Mouse (Mus musculus) forebrain, postnatal 0 days (tissue): ENCODE measurements around the gene Rhbdl1. TPM values are rescaled to one million over a fixed set of nuclear protein-coding genes. Genes with fewer than 3 reads are reported as not detected.

Experiments used
- ATAC-seq: fragments of 200-750 bp; cut with Nextera tagmentation; 2 replicates; pipeline ENCODE4 v1.8.0; 2017; ENCODE audit warnings: mild to moderate bottlenecking, moderate library complexity
- DNase-seq: peaks from one replicate; pipeline ENCODE4 v3.0.0-alpha.2; 2015
- H3K27ac ChIP-seq: fragments of 300-500 bp; sonication (generic); 2 replicates; pipeline ENCODE4 v1.5.1; 2014; ENCODE audit warnings: low read depth, mild to moderate bottlenecking, antibody characterized with exemption, low read length, moderate library complexity, mixed read lengths
- H3K27me3 ChIP-seq: fragments of 300-500 bp; sonication (generic); 2 replicates; pipeline ENCODE4 v1.6.1; 2014; ENCODE audit warnings: mild to moderate bottlenecking, low read length, mixed read lengths; ENCODE audit not compliant: insufficient read depth
- H3K36me3 ChIP-seq: fragments of 300-500 bp; sonication (generic); 2 replicates; pipeline ENCODE4 v1.6.1; 2014; ENCODE audit warnings: mild to moderate bottlenecking, moderate library complexity; ENCODE audit not compliant: insufficient read depth
- H3K4me1 ChIP-seq: fragments of 300-500 bp; sonication (generic); 2 replicates; pipeline ENCODE4 v1.6.1; 2014; ENCODE audit warnings: antibody characterized with exemption; ENCODE audit not compliant: insufficient read depth
- H3K4me2 ChIP-seq: fragments of 300-500 bp; sonication (generic); 2 replicates; pipeline ENCODE4 v1.6.1; 2014; ENCODE audit warnings: low read depth, mild to moderate bottlenecking, moderate library complexity
- H3K4me3 ChIP-seq: fragments of 300-500 bp; sonication (generic); 2 replicates; pipeline ENCODE4 v1.5.1; 2014; ENCODE audit warnings: low read depth, low read length, mixed read lengths
- H3K9ac ChIP-seq: fragments of 300-500 bp; sonication (generic); 2 replicates; pipeline ENCODE4 v1.6.1; 2014; ENCODE audit warnings: mild to moderate bottlenecking
- H3K9me3 ChIP-seq: fragments of 300-500 bp; sonication (generic); 2 replicates; pipeline ENCODE4 v1.6.1; 2016; ENCODE audit warnings: low read length
- CTCF ChIP-seq: sonication (generic); IDR thresholded peaks from 2 replicates; pipeline ENCODE4 v1.5.1; 2016; ENCODE audit warnings: antibody characterized with exemption, control low read depth, low read depth
- WGBS: fragments of 180-500 bp; shearing (Covaris S2); extraction: QIAGEN DNeasy Blood & Tissue Kit; methylation state at CpG from one replicate; pipeline ENCODE4 v1.1.7; 2014; 5-methylcytosine and 5-hydroxymethylcytosine counted together
- polyA plus RNA-seq: library from polyadenylated mRNA; unstranded; fragments of >200 nt; fragmentation: Nextera tagmentation; extraction: Ambion mirVana; gene quantifications from 2 replicates; pipeline ENCODE4 v1.2.1, GENCODE M21; 2015
- total RNA-seq: library from RNA; depleted of rRNA; stranded (reverse); fragments of >200 nt; gene quantifications from 2 replicates; pipeline ENCODE4 v1.2.3, GENCODE M21; 2014

The Rhbdl1 gene
- total and polyA plus RNA-seq, 2 experiments from 2014 or later = 83.3 to 85.4 TPM

- TF ChIP-seq CTCF = no peak
- Histone ChIP-seq H3K9me3 (no peaks in the 10 kb centered on the region), H3K4me1 (peaks cover 10% of the 10 kb centered on the region; the same call in 1 of the 2 replicates), H3K4me2 (no peak overlapping the region), H3K27me3 (no peaks in the 10 kb centered on the region), H3K27ac (no peak overlapping the region), H3K4me3 (no peak overlapping the region), H3K36me3 (peaks cover 36% of the 10 kb centered on the region), H3K9ac (no peak overlapping the region)
- ATAC-seq (no peak), DNase-seq (no peak)
- 6% methylated on average over 5 of the region's 5 CpGs for WGBS
These were observed 44.0 kb upstream of the Rhbdl1 start for GRCm38 (mm10) chr17:25880913-25881641.

- DNase-seq (no peak), ATAC-seq (no peak)
- H3K27ac ChIP-seq = no peak within 1 kb of the TSS
- no peak within 1 kb of the TSS for H3K4me2 ChIP-seq
- H3K36me3 ChIP-seq = peaks cover 36% of the 10 kb centered on the region
- no peaks in the 10 kb centered on the region for H3K27me3 ChIP-seq
- H3K9me3 ChIP-seq = no peaks in the 10 kb centered on the region
- TF ChIP-seq CTCF = no peak
- H3K4me1 ChIP-seq = peaks cover 12% of the 10 kb centered on the region; the same call in 1 of the 2 replicates
- no peak within 1 kb of the TSS for H3K9ac ChIP-seq
- 37% methylated on average over 5 of the region's 5 CpGs for WGBS
- no peak within 1 kb of the TSS for H3K4me3 ChIP-seq
These were observed 43.3 kb upstream of the Rhbdl1 start, which contains the start of gene Wfikkn1 for GRCm38 (mm10) chr17:25880196-25880910. Gene Wfikkn1, minus strand, starts transcription at chr17:25880858.

DNA sequence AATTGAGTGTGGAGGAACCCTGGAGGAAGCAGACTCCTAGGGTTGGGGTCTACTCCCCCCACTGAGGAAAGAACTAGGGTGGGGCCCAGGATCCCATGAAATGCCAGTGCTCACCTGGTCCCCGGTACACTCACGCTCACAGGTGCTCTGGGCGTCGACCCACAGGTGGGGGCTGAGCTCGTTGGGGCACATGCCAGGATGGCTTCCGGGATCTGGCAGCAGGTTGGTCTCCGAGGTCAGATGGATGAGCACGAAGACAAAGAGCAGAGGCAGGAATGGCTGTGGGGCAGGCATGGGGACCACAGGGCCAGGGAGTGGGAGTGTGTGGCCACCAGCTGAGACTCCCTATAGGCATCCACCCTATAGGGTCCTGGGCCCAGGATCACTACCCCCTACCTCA is 42.7 kb upstream of the Rhbdl1 start:
- H3K27me3 ChIP-seq = no peaks in the 10 kb centered on the region
- DNase-seq (no peak), ATAC-seq (no peak)
- no peaks in the 10 kb centered on the region for H3K9me3 ChIP-seq
- H3K4me2 ChIP-seq = no peak overlapping the region
- H3K36me3 ChIP-seq = peaks cover 33% of the 10 kb centered on the region
- no peak for TF ChIP-seq CTCF
- WGBS = 79% methylated on average over 8 of the region's 8 CpGs
- H3K27ac ChIP-seq = no peak overlapping the region
- no peak overlapping the region for H3K9ac ChIP-seq
- no peak overlapping the region for H3K4me3 ChIP-seq
- H3K4me1 ChIP-seq = peaks cover 12% of the 10 kb centered on the region; the same call in 1 of the 2 replicates

GRCm38 (mm10) chr17:25879261-25879660 is 42.2 kb upstream of the Rhbdl1 start:
- Histone ChIP-seq H3K27ac (no peak overlapping the region), H3K36me3 (peaks cover 29% of the 10 kb centered on the region), H3K27me3 (no peaks in the 10 kb centered on the region), H3K4me1 (peaks cover 12% of the 10 kb centered on the region; the same call in 1 of the 2 replicates), H3K4me2 (no peak overlapping the region), H3K9ac (no peak overlapping the region), H3K9me3 (no peaks in the 10 kb centered on the region), H3K4me3 (no peak overlapping the region)
- ATAC-seq (no peak), DNase-seq (no peak)
- peak; percentile 60 for TF ChIP-seq CTCF
- 46% methylated on average over 4 of the region's 4 CpGs for WGBS

DNA sequence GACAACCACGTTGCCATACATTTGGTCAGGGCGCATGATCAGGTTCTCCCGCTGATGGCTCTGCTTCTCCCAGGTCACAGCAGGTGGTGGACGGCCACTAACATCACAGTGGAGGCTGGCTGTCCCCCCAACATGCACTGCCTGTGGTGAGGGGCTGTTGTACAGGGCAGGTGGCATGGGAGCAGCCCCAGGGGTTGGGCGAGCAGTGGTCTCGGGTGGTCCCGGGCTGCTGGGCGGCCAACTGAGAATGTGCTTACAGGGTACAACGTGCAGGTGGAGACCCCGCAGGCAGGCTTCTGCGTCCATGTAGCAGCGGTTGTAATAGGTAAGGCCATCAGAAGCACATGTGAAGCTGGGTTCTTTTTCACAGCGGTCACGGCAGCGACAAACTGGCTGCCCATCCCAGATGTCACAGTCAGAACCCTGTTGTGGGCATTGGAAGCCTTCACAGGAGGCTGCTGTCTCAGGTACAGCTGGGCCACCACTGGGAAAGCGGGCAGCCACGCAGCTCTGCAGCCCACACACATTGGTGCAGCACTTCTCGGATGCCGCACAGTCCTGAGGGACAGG is 41.6 kb upstream of the Rhbdl1 start:
- no peak overlapping the region for H3K4me2 ChIP-seq
- H3K27ac ChIP-seq = no peak overlapping the region
- no peak for ATAC-seq
- TF ChIP-seq CTCF = no peak
- peaks cover 23% of the 10 kb centered on the region for H3K36me3 ChIP-seq
- H3K27me3 ChIP-seq = no peaks in the 10 kb centered on the region
- no peak overlapping the region for H3K9ac ChIP-seq
- no peaks in the 10 kb centered on the region for H3K9me3 ChIP-seq
- no peak for DNase-seq
- no peak overlapping the region for H3K4me3 ChIP-seq
- WGBS = 89% methylated on average over 19 of the region's 19 CpGs
- H3K4me1 ChIP-seq = peaks cover 12% of the 10 kb centered on the region; the same call in 1 of the 2 replicates

DNA sequence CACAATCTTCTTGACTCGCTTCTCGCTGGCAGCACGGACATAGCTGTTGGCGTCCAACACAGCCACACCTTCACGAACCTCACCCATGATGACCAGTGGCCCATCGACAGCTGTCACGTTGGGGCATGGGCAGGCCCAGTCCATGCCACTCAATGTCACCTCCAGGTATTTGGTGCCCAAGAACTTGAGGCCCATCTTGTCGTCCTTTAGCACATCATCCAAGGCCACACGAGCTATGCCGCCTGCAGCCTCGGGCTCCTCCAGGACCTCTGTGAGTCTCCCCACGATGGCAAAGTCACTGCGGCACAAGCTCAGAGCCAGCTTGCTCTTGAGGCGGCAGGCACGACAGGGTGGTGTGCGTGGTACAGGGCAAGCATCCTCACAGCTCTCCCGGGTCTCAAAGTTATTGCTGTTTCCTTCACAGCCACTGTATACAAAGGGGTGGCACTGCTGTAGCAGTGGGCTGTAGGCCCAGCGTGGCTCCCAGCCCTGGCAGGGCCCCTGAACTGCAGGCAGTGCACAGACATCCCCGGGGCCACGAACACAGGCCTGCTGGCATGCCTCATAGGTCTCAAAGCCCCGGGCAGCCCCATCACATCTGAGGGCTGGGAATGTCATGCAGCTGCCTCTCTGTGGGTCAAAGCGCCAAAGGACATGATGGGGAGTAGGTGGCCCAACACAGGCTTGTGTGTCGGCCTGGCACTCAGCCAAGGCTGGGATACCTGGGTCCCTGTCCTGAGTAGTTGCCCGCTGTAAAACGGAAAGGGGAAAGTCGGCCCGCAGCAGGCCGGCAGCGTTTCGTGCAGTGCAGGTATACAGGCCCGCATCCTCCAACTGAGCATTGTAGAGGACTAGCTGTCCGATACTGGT is 40.9 kb upstream of the Rhbdl1 start:
- Histone ChIP-seq H3K4me1 (peaks cover 12% of the 10 kb centered on the region; the same call in 1 of the 2 replicates), H3K4me3 (no peak overlapping the region), H3K36me3 (peaks cover 16% of the 10 kb centered on the region), H3K4me2 (no peak overlapping the region), H3K27me3 (no peaks in the 10 kb centered on the region), H3K9me3 (no peaks in the 10 kb centered on the region), H3K9ac (no peak overlapping the region), H3K27ac (no peak overlapping the region)
- no peak for DNase-seq
- no peak for TF ChIP-seq CTCF
- no peak for ATAC-seq
- 93% methylated on average over 32 of the region's 32 CpGs for WGBS
